Mouse (Mus musculus): ENCODE data around the gene Tigar.

GRCm38 (mm10) chr6:127131946-127132345 is 22.6 kb upstream of the Tigar start:
- TF ChIP-seq GATA1 (IDR thresholded peaks at IDR 0.05; ENCODE audit: borderline replicate concordance, low read length) (no peak), FLI1 (IDR thresholded peaks at IDR 0.05; ENCODE audit: low read length) (no peak)
